Mouse (Mus musculus) urinary bladder, adult 2 months (tissue): Measurements from ENCODE around the gene P4hb. TPM values are rescaled to one million over a fixed set of nuclear protein-coding genes. Genes with fewer than 3 reads are reported as not detected.

ENCODE experiments used
- DNase-seq: peaks from one replicate; pipeline ENCODE4 v3.0.0; 2022; ENCODE audit warnings: low spot score
- polyA plus RNA-seq: library from polyadenylated mRNA; depleted of rRNA; stranded (reverse); fragments of >200 nt; gene quantifications from 2 replicates; pipeline ENCODE4 v1.2.3, GENCODE M21; 2012; rRNA removed

P4hb gene
- polyA plus RNA-seq, 1 experiment, result 272 TPM

DNA sequence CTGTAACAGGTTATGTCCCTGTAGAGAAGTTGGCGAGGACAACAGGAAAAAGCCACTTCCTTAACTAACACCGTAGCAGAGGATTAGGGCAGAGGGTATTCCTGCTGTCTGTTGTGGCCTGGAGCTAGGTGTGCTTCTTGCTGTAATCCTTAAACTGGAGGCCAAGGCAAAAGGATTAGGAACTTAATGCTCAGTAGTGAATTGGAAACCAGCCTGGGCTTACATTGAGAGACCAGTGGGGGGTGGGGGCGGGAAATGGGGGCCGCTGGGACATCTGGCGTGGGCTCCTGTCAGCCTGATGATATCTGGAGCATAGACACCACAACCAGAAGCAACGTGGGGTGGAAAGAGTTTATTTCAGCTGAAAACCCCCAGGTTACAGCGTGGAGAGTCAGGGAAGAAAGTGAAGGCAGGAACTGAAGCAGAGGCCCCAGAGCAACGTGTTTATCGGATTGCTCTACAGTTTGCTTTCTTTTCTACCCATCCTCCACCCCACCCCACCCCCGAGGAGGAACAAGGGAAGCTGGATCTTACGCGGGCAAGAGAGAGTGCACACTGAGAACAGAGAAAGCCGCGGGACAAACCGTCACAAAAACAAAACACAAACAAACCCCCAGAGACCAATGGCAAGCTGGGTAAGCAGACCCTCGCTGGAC, 62.5 kb downstream of the P4hb start:
- no peak for DNase-seq

Other genes starting within 250 kb of the P4hb start
- 1,024 and 1,454 TPM in 2 replicates for gene Actg1, start 224.7 kb downstream of the P4hb start, polyA plus RNA-seq
- gene Fscn2, start 211.7 kb downstream of the P4hb start, polyA plus RNA-seq, result 0.25 TPM in 1 of 2 replicates, not detected in the other
- 21.8 and 22.2 TPM in 2 replicates for gene Faap100, start 194.5 kb downstream of the P4hb start, polyA plus RNA-seq
- 40.6 and 41.1 TPM in 2 replicates for gene Nploc4, start 135.5 kb downstream of the P4hb start, polyA plus RNA-seq
- gene Tspan10, start 130.6 kb downstream of the P4hb start, polyA plus RNA-seq, result not detected in 2 replicates
- gene Pde6g, start 119.8 kb downstream of the P4hb start, polyA plus RNA-seq, result 0.34 and 0.63 TPM in 2 replicates
- gene Oxld1, start 115.2 kb downstream of the P4hb start, polyA plus RNA-seq, result 19.8 and 26.8 TPM in 2 replicates
- 21.5 and 31.0 TPM in 2 replicates for gene Ccdc137, start 115.1 kb downstream of the P4hb start, polyA plus RNA-seq
- 23.9 and 24.0 TPM in 2 replicates for gene Arl16, start 105.6 kb downstream of the P4hb start, polyA plus RNA-seq
- 62.4 and 72.4 TPM in 2 replicates for gene Mrpl12, start 88.6 kb downstream of the P4hb start, polyA plus RNA-seq
- 98.9 and 115 TPM in 2 replicates for gene Slc25a10, start 81.4 kb downstream of the P4hb start, polyA plus RNA-seq
- gene Gcgr, start 42.6 kb downstream of the P4hb start, polyA plus RNA-seq, result 1.8 and 2.4 TPM in 2 replicates
- gene Mcrip1, start 23.5 kb downstream of the P4hb start, polyA plus RNA-seq, result 112 and 117 TPM in 2 replicates
- gene Ppp1r27, start 22.1 kb downstream of the P4hb start, polyA plus RNA-seq, result not detected in 2 replicates
- 399 and 409 TPM in 2 replicates for gene Arhgdia, start 8.4 kb upstream of the P4hb start, polyA plus RNA-seq
- gene Alyref, start 25.1 kb upstream of the P4hb start, polyA plus RNA-seq, result 56.2 and 57.6 TPM in 2 replicates
- gene Anapc11, start 25.2 kb upstream of the P4hb start, polyA plus RNA-seq, result 112 and 116 TPM in 2 replicates
- gene Npb, start 35.2 kb upstream of the P4hb start, polyA plus RNA-seq, result 0.40 and 0.62 TPM in 2 replicates
- 87.2 and 120 TPM in 2 replicates for gene Pcyt2, start 44.7 kb upstream of the P4hb start, polyA plus RNA-seq
- gene Sirt7, start 52.0 kb upstream of the P4hb start, polyA plus RNA-seq, result 78.6 and 107 TPM in 2 replicates
- gene Mafg, start 60.3 kb upstream of the P4hb start, polyA plus RNA-seq, result 50.1 and 62.5 TPM in 2 replicates
- gene Pycr1, start 70.5 kb upstream of the P4hb start, polyA plus RNA-seq, result 15.5 and 18.5 TPM in 2 replicates
- gene Myadml2, start 74.9 kb upstream of the P4hb start, polyA plus RNA-seq, result 0.07 and 0.21 TPM in 2 replicates
- gene Notum, start 87.9 kb upstream of the P4hb start, polyA plus RNA-seq, result 13.0 and 16.6 TPM in 2 replicates
- 50.8 and 52.2 TPM in 2 replicates for gene Aspscr1, start 99.7 kb upstream of the P4hb start, polyA plus RNA-seq
- gene Cenpx, start 140.5 kb upstream of the P4hb start, polyA plus RNA-seq, result 62.3 and 76.0 TPM in 2 replicates
- 54.6 and 66.6 TPM in 2 replicates for gene Lrrc45, start 140.7 kb upstream of the P4hb start, polyA plus RNA-seq
- 14.6 and 17.4 TPM in 2 replicates for gene Rac3, start 148.2 kb upstream of the P4hb start, polyA plus RNA-seq
- 58.1 and 60.6 TPM in 2 replicates for gene Dcxr, start 154.0 kb upstream of the P4hb start, polyA plus RNA-seq
- gene Cbr2, start 158.9 kb upstream of the P4hb start, polyA plus RNA-seq, result 349 and 361 TPM in 2 replicates
- 1.7 and 2.1 TPM in 2 replicates for gene Hmga1b, start 189.5 kb upstream of the P4hb start, polyA plus RNA-seq
- 25.7 and 27.4 TPM in 2 replicates for gene Rfng, start 211.0 kb upstream of the P4hb start, polyA plus RNA-seq
- 119 and 149 TPM in 2 replicates for gene Gps1, start 211.0 kb upstream of the P4hb start, polyA plus RNA-seq
- gene Dus1l, start 223.2 kb upstream of the P4hb start, polyA plus RNA-seq, result 36.1 and 39.1 TPM in 2 replicates